Mouse (Mus musculus) megakaryocyte, embryonic 14.5 days (primary cell): Measurements from ENCODE around the gene Rpl19. TPM values are rescaled to one million over a fixed set of nuclear protein-coding genes. Genes with fewer than 3 reads are reported as not detected.
A peak's percentile ranks its signal among the peaks of the same experiment; 100 is the strongest.

ENCODE experiments used
- H3K27me3 ChIP-seq: replicated peaks from 2 replicates; pipeline ENCODE3; 2012; ENCODE audit warnings: inconsistent platforms
- H3K36me3 ChIP-seq: replicated peaks from 2 replicates; pipeline ENCODE3; 2012; ENCODE audit warnings: low read length, inconsistent platforms, mixed read lengths
- H3K4me1 ChIP-seq: 2 replicates; pipeline ENCODE4 v1.6.1; 2012; ENCODE audit warnings: inconsistent platforms
- H3K4me3 ChIP-seq: replicated peaks from 2 replicates; pipeline ENCODE3; 2012; ENCODE audit warnings: moderate library complexity, mild to moderate bottlenecking, inconsistent platforms
- H3K9me3 ChIP-seq: 2 replicates; pipeline ENCODE4 v1.6.1; 2012; ENCODE audit warnings: inconsistent platforms
- FLI1 ChIP-seq: IDR thresholded peaks from 2 replicates; pipeline ENCODE4 v1.6.1; 2012; ENCODE audit warnings: low read length, inconsistent platforms, mixed read lengths
- GATA1 ChIP-seq: IDR thresholded peaks from 3 replicates; pipeline ENCODE4 v1.6.1; 2012; ENCODE audit warnings: mixed read lengths, low read length, inconsistent platforms, borderline replicate concordance
- polyA plus RNA-seq: library from polyadenylated mRNA; stranded (reverse); fragments of >175 nt; gene quantifications from 2 replicates; pipeline ENCODE4 v1.2.3, GENCODE M21; 2012; ENCODE audit warnings: low replicate concordance; ENCODE audit not compliant: insufficient read depth

The Rpl19 gene
- polyA plus RNA-seq, 1 experiment = 2,598 TPM

DNA sequence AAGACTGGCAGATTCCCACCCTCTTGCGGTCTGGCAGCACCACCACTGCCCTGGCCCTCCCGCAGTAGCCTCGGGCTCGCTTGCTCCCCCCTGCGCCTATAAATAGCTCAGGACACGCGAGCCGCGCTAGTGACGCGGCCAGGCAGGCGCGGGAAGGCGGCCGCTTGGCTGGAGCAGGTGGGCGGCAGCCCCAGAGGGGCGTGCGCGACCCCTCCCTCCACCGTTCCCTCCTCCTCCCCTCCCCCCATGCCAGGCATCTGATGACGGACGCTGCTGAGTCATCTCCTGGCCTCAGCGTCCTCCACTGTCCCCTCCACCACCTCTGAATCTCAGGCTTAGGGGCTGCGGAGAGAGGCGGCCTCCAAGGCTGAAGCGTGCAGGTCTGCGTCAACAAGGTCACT is 9.5 kb downstream of the Rpl19 start:
- Histone ChIP-seq H3K36me3 (peaks cover 5% of the 10 kb centered on the region), H3K4me1 (peaks cover 48% of the 10 kb centered on the region), H3K9me3 (no peaks in the 10 kb centered on the region), H3K27me3 (peaks cover 58% of the 10 kb centered on the region), H3K4me3 (peak overlapping the region; percentile 87)
- no peak for TF ChIP-seq FLI1
- no peak for TF ChIP-seq GATA1

DNA sequence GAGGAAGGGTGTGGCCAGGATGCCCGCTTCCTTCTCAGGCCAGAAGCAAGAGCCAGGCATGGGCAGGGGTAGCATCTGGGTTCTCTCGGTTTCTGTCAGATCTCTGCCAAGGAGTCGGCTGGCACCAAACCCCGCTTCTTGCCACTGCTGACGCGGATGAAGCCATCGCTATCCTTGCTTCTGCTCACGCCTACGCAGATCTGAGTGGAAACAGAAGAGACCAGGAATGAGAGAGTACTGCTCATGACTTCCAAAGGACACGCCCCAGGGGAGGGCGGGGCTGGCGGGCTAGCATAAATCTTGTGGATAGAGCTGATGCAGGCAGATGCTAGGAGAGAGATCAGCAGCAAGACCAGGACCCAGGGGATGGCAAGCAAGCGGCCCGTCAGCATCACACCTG is 11.4 kb downstream of the Rpl19 start:
- Histone ChIP-seq H3K4me3 (no peak overlapping the region), H3K9me3 (no peaks in the 10 kb centered on the region), H3K36me3 (no peaks in the 10 kb centered on the region), H3K4me1 (peaks cover 45% of the 10 kb centered on the region), H3K27me3 (peaks cover 70% of the 10 kb centered on the region)
- TF ChIP-seq FLI1 = no peak
- no peak for TF ChIP-seq GATA1

DNA sequence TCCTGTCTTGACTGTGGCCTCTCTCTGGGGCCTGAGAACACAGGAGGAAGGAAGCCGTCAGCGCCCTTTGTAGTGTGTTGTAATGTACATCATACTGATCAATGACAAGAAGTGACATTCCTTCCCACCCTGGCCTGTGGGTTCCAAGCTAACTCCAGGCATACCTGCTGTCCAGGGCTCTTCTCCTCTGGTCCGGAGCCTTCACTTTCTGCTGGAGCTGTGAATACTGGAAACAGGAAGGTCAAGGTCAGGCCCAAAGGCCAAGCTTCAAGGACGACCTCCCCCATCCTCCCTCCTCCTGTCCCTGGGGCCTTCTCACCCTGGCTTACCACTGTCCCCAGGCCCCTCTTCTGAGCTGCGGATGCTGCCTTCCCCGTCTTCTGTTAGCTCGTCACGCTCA is 14.5 kb downstream of the Rpl19 start:
- TF ChIP-seq FLI1 (no peak), GATA1 (no peak)
- Histone ChIP-seq H3K4me3 (no peak overlapping the region), H3K36me3 (no peaks in the 10 kb centered on the region), H3K27me3 (peaks cover 71% of the 10 kb centered on the region), H3K9me3 (0 out of 2 replicates have a peak, but pooled peaks cover 4% of the 10 kb centered on the region), H3K4me1 (peaks cover 40% of the 10 kb centered on the region)

DNA sequence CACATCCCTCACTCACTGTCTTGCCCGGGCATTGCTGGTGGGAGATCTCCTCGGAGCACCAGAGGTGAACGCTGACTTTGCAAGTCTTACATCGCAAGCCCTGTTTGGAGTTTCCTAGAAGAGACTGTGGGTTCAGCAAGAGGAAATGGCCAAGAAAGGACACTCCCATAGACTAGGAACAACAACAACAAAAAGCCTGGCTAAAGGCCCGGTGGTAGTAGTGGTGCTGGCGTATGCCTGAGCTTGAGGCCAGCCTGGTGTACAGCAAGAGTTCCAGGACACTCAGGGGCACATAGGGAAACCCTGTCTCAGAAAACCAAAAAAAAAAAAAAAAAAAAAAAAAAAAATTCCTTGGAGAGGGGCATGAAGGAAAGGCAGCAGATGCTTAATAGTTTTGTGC is 16.2 kb downstream of the Rpl19 start:
- 0 out of 2 replicates have a peak, but pooled peaks cover 4% of the 10 kb centered on the region for H3K9me3 ChIP-seq
- no peak overlapping the region for H3K4me3 ChIP-seq
- peaks cover 27% of the 10 kb centered on the region for H3K4me1 ChIP-seq
- TF ChIP-seq FLI1 (no peak), GATA1 (no peak)
- H3K36me3 ChIP-seq = no peaks in the 10 kb centered on the region
- H3K27me3 ChIP-seq = peaks cover 67% of the 10 kb centered on the region

GRCm38 (mm10) chr11:98044074-98044473 is 17.6 kb downstream of the Rpl19 start:
- Histone ChIP-seq H3K9me3 (0 out of 2 replicates have a peak, but pooled peaks cover 4% of the 10 kb centered on the region), H3K27me3 (peaks cover 74% of the 10 kb centered on the region), H3K36me3 (no peaks in the 10 kb centered on the region), H3K4me3 (no peak overlapping the region), H3K4me1 (peaks cover 22% of the 10 kb centered on the region; the same call in 1 of the 2 replicates)
- TF ChIP-seq FLI1 (no peak), GATA1 (no peak)

- no peak overlapping the region for H3K4me3 ChIP-seq
- peaks cover 19% of the 10 kb centered on the region for H3K4me1 ChIP-seq
- H3K9me3 ChIP-seq = 0 out of 2 replicates have a peak, but pooled peaks cover 4% of the 10 kb centered on the region
- peaks cover 74% of the 10 kb centered on the region for H3K27me3 ChIP-seq
- no peaks in the 10 kb centered on the region for H3K36me3 ChIP-seq
- TF ChIP-seq GATA1 = no peak
- no peak for TF ChIP-seq FLI1
These were observed 19.1 kb downstream of the Rpl19 start for GRCm38 (mm10) chr11:98045596-98045995.

GRCm38 (mm10) chr11:98046466-98046865 is 20.0 kb downstream of the Rpl19 start:
- Histone ChIP-seq H3K9me3 (0 out of 2 replicates have a peak, but pooled peaks cover 4% of the 10 kb centered on the region), H3K4me1 (peaks cover 20% of the 10 kb centered on the region), H3K27me3 (peaks cover 77% of the 10 kb centered on the region), H3K4me3 (no peak overlapping the region), H3K36me3 (no peaks in the 10 kb centered on the region)
- TF ChIP-seq FLI1 = no peak

GRCm38 (mm10) chr11:98047745-98048144 is 21.2 kb downstream of the Rpl19 start:
- Histone ChIP-seq H3K36me3 (no peaks in the 10 kb centered on the region), H3K4me1 (peaks cover 29% of the 10 kb centered on the region), H3K4me3 (no peak overlapping the region), H3K27me3 (peaks cover 83% of the 10 kb centered on the region), H3K9me3 (0 out of 2 replicates have a peak, but pooled peaks cover 4% of the 10 kb centered on the region)
- TF ChIP-seq GATA1 = no peak
- TF ChIP-seq FLI1 = no peak

DNA sequence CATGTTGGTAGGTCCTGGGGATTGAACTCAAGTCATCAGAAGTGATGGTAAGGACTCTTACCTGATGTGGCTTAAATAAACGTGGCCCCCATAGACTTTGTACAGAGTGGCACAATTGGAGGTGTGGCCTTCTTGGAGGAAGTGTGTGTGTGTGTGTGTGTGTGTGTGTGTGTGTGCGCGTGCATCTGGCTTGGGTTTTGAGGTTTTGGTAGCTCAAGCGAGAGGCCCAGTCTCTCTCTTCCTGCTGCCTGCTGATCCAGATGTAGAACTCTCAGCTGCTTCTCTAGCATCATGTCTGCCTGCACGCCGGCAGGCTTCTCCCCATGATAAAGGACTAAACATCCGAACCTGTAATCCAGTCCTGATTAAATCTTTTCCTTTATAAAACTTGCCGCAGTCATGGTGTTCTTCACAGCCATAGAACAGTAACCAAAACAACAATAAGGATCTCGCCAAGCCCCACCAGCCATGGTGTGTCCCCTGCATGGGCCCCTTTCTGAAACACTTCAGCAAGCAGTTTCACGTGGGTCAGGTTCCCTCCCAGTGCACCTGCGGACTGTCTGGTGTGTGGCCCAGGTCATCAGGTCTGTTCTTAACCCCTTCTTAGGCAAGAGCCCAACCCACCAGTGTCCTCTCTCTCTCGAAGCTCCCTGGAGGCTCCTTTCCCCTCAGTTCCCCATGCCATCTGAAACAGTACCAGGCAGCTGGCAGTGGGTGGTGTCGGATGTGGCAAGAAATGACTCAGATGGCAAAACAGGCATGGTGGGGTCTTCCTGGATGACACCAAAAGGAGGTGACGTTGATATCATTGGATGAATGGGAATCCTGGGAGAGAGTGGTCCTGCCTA is 23.4 kb downstream of the Rpl19 start:
- Histone ChIP-seq H3K9me3 (0 out of 2 replicates have a peak, but pooled peaks cover 4% of the 10 kb centered on the region), H3K36me3 (no peaks in the 10 kb centered on the region), H3K4me1 (peaks cover 31% of the 10 kb centered on the region), H3K27me3 (peaks cover 88% of the 10 kb centered on the region), H3K4me3 (no peak overlapping the region)
- no peak for TF ChIP-seq GATA1
- TF ChIP-seq FLI1 = no peak

DNA sequence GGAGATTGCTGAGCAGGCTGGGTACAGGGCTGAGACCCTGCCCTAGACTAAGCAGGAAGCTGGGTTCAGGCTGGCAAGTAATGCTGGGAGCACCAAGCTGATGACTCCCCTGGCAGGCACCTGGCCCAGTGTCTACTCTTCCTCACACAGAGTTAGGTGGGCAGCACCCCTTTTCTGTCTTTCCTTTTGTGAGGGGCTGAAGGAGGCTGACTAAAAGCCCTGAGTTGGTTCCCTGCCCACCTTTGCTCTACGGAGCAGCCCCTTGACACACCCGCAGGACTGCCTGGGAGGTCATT is 24.0 kb downstream of the Rpl19 start:
- Histone ChIP-seq H3K4me1 (peaks cover 31% of the 10 kb centered on the region), H3K36me3 (no peaks in the 10 kb centered on the region), H3K27me3 (peaks cover 91% of the 10 kb centered on the region)

More for the DNA sequence above, 24.0 kb downstream of the Rpl19 start:
- TF ChIP-seq GATA1 (no peak), FLI1 (no peak)
- Histone ChIP-seq H3K4me3 (no peak overlapping the region), H3K9me3 (0 out of 2 replicates have a peak, but pooled peaks cover 3% of the 10 kb centered on the region)
